Mouse (Mus musculus): ENCODE measurements around the gene Epb41. TPM values are rescaled to one million over a fixed set of nuclear protein-coding genes. Genes with fewer than 3 reads are reported as not detected.
A peak's percentile ranks its signal among the peaks of the same experiment; 100 is the strongest.

The Epb41 gene
- total RNA-seq, 2 experiments from 2014 or later: 1,733 to 3,570 TPM

DNA sequence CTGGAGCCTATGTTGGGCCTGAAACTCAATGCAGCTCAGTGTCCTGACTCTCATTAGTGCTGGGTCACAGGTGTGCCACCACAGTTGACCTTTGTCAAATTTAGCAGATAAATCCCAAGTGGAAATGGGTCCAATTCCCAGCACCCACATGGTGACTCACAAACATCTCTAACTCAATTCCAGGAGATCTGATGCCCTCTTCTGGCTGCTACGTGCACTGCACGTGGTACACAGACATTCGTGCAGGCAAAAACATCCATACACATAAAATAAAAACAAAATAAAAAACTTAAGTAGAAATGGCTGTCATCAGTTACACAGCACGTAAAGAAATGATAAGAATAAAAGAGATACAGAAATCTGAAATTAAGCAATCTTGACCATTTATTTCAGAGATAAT lies 52.5 kb downstream of the Epb41 start:
- ATAC-seq (replicated peaks; ENCODE audit: low FRiP score, poor library complexity, severe bottlenecking): no peak

DNA sequence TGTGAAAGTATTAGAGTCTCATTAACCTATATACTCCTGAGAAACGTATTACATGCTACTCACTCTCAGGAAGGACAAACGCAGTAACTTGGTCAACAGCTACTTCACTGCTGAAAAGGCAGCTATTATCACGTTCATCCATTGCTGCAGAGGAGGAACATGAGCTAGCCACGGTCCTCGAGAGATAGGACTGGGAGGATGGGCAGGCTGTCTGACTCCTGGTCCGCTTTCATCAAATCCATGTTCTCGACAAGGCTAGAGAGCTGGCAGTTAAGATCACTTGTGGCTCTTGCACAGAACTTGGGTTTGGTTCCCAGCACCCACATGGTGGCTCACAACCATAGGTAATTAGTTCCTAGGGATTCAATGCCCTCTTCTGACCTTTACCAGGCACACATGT lies 53.2 kb downstream of the Epb41 start:
- ATAC-seq (replicated peaks; ENCODE audit: low FRiP score, poor library complexity, severe bottlenecking): no peak

DNA sequence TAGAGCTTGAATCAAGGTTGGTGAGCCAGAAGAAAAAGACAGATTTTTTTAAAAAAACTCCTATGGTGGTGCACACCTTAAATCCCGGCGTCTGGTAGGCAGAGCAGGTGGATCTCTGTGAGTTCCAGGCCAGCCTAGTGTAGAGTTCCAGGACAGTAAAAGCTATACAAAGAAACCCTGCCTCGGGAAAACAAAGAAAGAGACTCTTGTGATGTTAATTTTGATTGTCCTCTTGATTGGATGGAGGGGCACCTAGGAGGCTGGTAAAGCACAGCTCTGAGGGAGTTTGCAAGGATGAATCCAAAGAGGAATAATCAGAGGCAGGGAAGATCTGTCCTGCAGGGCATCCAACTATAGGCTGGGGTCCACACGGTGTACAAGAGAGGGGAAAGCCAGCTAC lies 56.6 kb downstream of the Epb41 start:
- ATAC-seq (replicated peaks; ENCODE audit: low FRiP score, poor library complexity, severe bottlenecking): no peak

DNA sequence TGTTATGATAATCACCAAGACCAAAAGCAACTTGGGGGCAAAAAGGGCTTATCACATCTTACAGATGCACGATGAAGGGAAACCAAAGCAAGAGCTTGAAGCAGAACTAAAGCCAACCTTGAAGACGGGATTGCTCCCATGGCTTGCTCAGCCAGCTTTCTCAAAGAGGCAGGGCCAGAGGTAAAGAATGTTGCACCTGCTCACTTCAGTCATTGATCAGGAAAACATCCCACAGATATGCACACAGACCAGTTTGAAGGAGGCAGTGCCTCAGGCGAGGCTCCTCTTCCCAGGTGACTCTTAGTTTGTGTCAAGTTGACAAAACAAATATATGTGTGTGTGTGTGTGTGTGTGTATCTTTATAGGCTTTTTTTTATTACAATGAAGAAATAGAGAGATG lies 59.7 kb downstream of the Epb41 start:
- no peak for ATAC-seq (replicated peaks; ENCODE audit: low FRiP score, poor library complexity, severe bottlenecking)

DNA sequence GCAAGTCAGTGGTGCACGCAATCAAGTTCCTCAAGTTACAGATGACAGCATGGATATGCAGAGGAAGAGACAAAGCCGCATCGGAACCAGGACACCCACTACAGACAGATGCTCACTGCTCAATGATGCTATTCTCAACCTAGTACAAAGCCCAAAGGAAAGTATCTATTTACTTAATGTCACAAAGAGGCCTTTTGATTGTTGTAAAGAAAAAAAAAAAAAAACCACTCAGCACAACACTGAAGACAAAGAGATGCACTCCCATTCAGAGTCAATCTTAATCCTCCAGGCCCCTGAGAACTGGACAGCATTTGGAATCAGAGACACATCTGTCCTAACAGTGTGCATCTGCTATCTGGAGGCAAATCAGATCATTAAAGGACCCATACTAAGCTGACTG lies 63.5 kb downstream of the Epb41 start:
- ATAC-seq (replicated peaks; ENCODE audit: low FRiP score, poor library complexity, severe bottlenecking): no peak

DNA sequence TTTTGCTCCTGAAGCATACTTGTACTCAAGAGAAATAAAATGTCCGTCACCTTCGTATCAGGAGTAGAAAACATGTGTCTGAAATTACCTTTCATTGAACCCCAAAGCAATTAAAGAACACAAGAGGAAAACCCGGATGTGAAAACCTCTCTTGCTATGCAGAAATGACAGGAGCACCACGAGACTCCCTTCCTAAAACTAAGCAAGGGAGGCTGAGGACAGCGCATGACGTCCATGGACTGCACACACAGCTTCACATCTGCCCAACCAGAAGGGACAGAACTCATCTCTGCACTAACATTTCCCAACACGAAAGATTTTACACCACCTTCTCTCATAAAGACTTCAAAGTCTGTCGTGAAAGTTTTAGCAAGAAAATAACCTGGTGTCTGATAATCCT lies 64.7 kb downstream of the Epb41 start:
- ATAC-seq (replicated peaks; ENCODE audit: low FRiP score, poor library complexity, severe bottlenecking): no peak

DNA sequence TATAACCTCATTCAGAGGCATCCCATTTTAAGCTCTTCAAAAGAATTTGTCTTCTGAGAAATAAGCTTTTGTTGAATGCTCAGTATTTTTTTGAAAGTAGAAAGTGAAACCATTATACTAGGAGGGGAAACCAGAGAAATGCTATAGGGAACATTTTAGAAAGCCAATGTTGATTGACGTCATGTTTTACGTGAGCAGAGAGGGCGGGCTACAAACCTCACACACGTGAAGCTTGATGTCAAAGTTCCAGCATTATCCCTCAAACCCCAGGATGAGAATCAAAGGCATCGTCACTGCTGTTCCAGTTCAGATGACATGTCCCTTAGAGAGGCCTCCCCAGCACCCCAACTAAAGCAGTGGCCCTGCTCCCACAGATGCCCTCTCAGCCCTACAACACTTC lies 66.9 kb downstream of the Epb41 start:
- 0 out of 2 replicates have a peak, but pooled peaks have one; percentile 12 for ATAC-seq (replicated peaks; ENCODE audit: low FRiP score, poor library complexity, severe bottlenecking)

DNA sequence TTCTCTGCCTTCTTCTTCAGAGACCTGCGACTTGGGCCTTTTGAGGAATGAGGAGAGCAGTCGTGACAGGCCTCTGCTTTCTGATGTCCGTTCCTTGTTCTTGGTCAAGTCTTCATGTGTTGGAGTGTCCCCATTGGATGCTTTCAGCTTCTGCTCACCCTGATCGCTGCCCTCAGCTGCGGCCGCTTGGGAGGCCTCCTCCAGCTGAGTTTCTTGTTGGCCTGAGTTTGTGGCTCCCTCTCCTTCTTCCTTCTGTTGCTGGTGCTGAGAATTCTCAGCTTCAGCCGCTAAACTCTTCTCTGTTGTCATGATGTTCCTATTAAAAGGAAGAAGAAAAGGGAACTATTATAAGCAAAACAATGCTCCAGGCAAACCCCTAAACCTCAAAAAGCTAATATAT lies 68.0 kb downstream of the Epb41 start:
- no peak for ATAC-seq (replicated peaks; ENCODE audit: low FRiP score, poor library complexity, severe bottlenecking)

DNA sequence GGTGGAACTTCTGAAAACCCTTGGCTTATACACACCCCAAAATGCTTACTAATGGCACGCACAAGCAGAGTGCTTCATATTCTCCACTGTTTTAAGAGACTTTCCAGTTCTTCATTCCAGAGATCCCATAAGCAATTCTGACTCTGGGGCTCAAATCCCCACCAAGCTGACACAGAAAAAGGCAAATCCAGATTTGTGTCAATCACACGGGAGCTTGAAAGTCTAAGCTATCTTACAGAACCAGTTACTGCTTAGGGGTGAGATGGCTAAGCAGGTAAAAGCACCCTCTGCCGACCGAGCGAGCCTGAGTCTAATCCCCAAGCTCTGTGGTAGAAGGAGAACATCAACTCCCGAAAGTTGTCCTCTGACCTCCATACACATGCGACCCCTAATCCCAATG lies 76.5 kb downstream of the Epb41 start:
- no peak for ATAC-seq (replicated peaks; ENCODE audit: low FRiP score, poor library complexity, severe bottlenecking)

DNA sequence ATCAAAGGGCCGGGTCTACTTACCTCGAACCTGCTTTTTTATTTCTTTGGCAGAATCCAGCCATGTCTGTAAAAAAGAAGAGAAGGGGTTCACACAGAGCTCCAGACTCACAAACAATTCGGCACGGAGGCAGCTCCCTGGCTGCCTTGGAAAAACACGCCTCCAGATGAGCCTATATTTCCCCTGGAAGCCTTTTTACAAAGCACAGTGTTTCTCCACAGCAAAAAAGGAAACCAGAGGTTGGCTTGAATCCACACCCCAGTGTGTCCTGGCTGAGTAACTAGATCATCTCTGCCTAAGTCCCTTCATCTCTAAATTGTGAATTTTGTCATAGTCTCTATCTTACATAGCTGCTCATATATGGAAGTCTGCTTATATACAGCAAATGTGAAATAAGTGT lies 77.6 kb downstream of the Epb41 start:
- no peak for ATAC-seq (replicated peaks; ENCODE audit: low FRiP score, poor library complexity, severe bottlenecking)

DNA sequence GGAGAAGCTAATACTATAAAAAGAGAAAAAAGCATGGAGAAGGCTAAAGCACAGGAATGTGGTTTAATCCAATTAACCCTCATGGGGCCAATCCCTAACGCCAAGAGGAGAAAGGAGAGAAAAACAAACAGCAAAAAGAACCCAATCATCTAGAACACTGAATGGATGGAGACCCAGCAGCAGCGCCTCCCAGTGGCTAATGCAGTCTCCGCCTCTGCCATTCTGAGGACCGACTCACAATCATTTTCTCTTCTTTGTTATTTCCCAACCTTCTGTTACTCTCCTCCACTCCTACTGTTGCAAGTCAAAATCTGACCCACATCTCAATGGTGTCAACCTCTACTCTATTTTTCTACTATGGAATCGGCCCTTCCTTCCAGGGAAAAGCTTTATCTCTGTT lies 78.1 kb downstream of the Epb41 start:
- no peak for ATAC-seq (replicated peaks; ENCODE audit: low FRiP score, poor library complexity, severe bottlenecking)

DNA sequence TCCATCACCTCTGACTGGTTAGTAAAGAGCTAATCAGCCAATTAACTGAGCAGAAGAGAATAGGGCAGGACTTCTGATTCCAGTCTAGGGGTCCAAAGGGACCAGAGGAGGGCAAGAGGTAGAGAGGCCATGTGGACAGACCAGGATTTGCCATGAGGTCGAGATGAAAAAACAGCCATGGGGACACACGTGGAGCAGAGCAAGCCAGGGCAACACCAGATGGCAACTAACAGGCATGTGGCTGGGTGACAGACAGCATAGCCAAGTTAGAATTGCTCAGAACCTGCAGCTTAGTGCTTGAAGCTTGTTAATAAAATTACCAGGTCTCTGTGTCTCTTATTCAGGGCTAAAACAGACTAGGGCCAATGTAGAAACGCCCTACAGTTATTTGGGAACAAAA lies 81.3 kb downstream of the Epb41 start:
- ATAC-seq (replicated peaks; ENCODE audit: low FRiP score, poor library complexity, severe bottlenecking): 0 out of 2 replicates have a peak, but pooled peaks have one; percentile 8

DNA sequence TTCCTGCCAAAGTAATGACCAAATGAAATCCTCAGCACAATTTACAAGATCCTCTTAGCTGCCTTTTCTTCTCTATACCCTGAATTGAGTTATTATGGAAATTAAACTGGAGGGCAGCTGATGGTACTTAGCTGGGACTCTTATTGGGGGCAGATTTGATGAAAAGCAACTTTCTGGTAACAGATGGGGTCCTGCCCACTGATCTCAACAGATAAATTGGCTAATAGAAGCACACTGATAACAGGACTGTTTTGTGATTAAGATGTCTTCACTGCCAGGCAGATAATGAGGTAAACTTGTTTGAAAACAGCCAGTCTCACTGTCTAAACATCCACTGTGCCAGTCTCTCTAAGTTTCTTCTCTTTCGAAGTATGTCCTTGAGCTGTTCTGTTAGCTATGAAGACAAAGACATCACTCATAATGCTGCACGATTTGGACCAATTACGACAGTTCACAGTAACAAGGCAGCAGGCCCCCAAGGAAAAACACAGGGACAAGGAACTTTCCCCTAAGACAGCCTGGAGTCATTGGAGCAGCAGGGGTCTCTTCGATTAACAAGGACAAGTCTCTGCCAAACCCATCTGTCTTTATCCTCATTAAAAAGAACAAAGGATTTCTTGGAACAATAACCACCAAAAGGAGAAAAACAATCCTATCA lies 92.1 kb downstream of the Epb41 start:
- ATAC-seq (replicated peaks; ENCODE audit: low FRiP score, poor library complexity, severe bottlenecking): no peak

DNA sequence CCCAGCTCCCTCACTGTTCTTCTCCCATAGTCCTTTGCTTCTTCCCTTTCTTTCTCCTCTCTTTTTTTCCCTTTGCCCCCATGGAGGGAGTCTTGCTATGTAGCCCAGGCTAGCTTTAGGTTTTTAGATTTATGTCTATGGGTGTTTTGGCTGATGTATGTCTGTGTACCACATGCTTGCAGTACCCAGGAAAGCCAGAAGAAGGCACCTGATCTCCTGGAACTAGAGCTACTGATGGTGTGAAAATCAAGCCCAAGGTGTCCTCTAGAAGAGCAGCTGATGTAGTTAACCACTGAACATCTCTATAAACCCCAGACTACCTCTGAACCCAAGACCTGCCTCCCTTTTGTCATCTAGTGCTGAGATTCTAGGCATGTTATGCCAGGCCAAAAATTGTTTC lies 93.4 kb downstream of the Epb41 start:
- peak; percentile 22; the same call in 1 of the 2 replicates for ATAC-seq (replicated peaks; ENCODE audit: low FRiP score, poor library complexity, severe bottlenecking)

DNA sequence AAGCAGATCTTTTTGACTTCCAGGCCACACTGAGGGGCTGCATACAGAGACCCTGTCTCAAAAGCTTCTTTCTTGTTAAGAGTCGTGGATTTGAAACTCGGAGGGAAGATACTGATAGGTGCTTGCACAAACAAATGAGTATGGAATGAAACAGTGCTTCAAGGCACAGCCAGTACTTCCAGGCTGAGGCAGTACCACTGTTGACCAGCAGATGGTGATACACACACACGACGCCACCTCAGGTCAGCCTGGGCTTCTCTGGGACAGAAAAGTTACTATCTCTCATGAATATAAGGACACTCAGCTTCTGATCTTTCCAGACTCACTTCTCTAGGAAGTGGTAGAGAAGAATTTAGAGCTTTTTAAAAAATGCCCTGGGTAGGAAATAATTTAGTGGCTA lies 97.9 kb downstream of the Epb41 start:
- peak; percentile 80 for ATAC-seq (replicated peaks; ENCODE audit: low FRiP score, poor library complexity, severe bottlenecking)

DNA sequence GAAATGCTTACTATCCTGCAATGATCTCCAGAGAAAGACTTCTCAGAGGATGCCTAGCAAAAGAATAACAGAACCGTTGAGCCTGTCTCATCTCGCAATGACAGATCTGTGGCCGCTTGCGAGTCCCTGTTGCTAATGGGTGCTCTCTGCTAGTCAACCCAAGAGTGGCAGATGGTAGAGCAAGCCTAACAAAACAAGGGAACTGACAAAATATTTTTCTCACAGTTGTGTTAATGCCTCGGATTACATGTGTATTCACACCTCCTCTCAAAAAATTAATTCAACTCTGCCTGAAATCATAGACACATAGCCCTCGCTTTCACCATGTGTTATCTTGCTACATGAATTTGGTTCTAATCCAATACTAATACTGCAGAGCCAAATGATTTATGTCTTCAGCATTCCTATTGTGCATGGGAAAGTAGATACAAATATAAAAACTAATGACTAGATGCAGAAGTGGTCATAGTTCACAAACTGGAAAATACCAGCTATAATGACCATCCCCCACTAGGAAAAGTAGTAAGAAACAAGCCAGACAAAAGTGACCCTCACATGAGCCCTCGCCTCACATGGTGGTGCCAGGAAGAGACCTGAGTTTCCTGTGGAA lies 104.8 kb downstream of the Epb41 start:
- ATAC-seq (replicated peaks; ENCODE audit: low FRiP score, poor library complexity, severe bottlenecking): no peak

DNA sequence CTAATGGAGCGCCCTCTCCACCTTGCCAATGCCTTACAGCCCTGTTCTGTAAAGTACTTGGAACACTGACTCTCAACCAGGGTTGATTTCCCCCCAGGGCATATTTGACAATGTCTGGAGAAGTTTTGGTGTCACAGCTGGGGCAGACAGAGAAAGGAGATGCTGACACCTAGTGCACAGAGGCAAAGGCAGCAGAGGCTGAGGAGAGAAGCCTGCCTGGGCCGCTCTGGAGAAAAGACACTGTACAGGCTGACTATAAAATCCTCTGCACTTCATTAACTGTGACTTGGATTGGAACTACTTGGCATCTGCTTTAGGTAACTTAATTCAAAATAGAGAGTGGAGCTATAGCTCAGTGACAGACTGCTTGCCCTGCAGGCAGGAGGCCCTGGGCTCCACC lies 106.2 kb downstream of the Epb41 start:
- no peak for ATAC-seq (replicated peaks; ENCODE audit: low FRiP score, poor library complexity, severe bottlenecking)

DNA sequence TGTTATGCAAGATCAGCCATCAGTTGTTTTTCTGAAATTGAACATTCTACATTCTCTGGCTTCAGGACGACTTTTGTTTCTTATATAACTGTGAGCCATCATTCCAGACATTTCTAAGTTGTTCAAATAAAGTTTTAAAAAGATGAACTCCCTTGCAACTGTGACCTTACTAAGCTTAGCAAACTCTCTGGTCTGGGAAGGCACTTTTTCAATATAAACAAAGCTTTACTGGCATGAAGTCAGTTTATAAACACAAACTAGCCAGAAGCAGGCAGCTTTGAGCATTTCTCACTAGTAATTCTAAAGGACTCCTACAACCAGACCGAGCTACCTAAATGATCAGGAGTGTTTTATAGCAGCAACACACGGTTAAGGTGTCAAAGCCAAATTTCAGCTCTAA lies 118.0 kb downstream of the Epb41 start:
- ATAC-seq (replicated peaks; ENCODE audit: low FRiP score, poor library complexity, severe bottlenecking): no peak

DNA sequence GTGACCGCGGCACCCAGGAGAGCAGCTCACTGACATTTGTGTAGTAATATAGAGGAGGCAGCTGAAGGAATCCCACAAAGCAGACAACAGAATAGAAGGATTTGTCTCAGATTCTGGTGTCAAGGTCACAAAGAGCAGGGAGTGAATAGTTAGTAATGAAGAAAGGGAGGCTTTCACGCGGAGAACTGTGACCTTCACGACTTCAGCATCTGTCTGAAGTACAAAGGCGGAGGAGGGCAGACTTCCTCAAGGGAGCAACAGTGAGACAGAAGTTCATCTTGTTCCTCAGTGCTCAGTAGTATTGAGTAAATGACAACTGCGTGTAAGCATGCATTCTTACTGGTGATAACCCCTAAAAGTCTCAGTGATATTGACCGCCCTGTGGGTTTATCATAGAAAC lies 124.5 kb downstream of the Epb41 start:
- no peak for ATAC-seq (replicated peaks; ENCODE audit: low FRiP score, poor library complexity, severe bottlenecking)

DNA sequence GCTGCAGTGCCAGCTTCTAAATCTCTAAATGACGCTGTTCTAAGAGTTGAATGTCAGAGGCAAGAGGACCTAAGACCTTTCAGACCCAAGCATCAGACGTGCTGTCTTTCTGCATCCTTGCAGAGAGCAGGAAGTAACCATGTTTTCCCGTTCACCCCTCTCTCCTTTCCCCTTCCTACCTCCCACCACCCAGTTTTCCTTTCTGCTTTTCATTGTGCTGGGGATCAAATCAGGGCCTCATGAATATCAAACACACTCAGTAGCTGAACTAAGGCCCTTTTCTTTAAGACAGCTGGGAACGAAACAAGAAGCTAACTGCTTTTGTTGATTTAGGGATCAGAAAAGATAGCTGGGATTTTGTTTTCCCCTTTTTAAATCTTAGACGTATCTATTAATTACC lies 125.2 kb downstream of the Epb41 start:
- ATAC-seq (replicated peaks; ENCODE audit: low FRiP score, poor library complexity, severe bottlenecking): no peak

DNA sequence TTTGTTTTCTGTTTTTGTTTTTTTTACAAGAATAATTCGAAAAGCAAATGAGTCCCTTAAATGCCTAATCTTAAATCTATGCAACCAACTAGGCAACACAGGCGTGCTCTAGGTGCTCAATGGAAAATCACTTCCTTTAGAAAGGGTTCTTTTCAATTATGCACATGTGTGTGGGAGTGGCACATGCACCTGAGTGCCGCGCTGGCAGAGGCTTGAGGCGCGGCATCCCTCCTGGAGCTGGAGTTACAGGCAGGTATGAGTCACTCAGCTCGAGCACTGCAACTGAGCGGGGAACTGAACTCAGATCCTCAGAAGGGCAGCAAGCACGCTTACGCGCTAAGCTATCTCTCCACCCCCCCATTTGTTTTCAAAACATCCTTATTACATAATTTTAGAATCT lies 127.3 kb downstream of the Epb41 start:
- no peak for ATAC-seq (replicated peaks; ENCODE audit: low FRiP score, poor library complexity, severe bottlenecking)

DNA sequence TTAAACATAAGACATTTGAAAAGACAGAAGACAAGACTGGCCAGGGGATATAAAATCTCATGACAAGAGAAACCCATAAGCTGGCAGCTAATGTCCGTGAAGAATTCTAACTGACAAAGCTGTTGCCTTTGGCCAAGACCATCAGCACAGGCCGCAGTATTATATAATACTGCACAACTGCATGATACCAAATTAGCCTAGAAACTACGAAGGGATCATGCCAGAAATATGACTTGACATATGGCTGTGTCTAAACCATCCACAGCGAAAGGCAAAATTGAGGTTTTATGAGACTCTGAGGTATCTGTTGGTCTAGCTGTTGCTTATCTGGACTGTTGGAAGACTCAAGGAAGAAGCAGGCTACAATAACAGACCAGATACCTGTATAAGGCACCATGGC lies 134.3 kb downstream of the Epb41 start:
- ATAC-seq (replicated peaks; ENCODE audit: low FRiP score, poor library complexity, severe bottlenecking): no peak
